In genomic region chr13:35501351-35502146, GRCm38 (mm10) we compare ENCODE assay signal across 8 mouse cellular contexts.
DNase-seq lines count a peak whose midpoint lies in the region; ATAC-seq and TF ChIP-seq lines count a peak whose summit lies in the region.

No protein-coding gene starts in this region.

- TF ChIP-seq POLR2A in limb, embryonic 14.5 days (IDR thresholded peaks at IDR 0.05; ENCODE audit: borderline replicate concordance, extremely low read depth, insufficient read depth, insufficient read length) = no peak
- TF ChIP-seq POLR2A in heart, adult 2 months (IDR thresholded peaks at IDR 0.05; ENCODE audit: insufficient read depth, low read depth, low read length) = no peak

- H3K27me3 ChIP-seq in hindbrain, embryonic 16.5 days (replicated peaks; ENCODE audit: control insufficient read depth, insufficient read depth, low read length) = no peaks in the 10 kb centered on the region
- H3K27me3 ChIP-seq in limb, embryonic 14.5 days (ENCODE audit: control insufficient read depth, insufficient read depth, low read length) = no peaks in the 10 kb centered on the region
- H3K27me3 ChIP-seq in heart, adult 2 months (ENCODE audit: control insufficient read depth, insufficient read depth, low read length) = no peaks in the 10 kb centered on the region

- 44% methylated on average over 11 of the region's 11 CpGs for WGBS in hindbrain, embryonic 16.5 days
- 21% methylated on average over 11 of the region's 11 CpGs for WGBS in limb, embryonic 14.5 days
- WGBS in heart, adult 2 months = 65% methylated on average over 11 of the region's 11 CpGs

- peak; percentile 90 for ATAC-seq in hindbrain, embryonic 16.5 days
- ATAC-seq in limb, embryonic 14.5 days (ENCODE audit: low FRiP score, low read depth) = peak; percentile 41; the same call in 1 of the 2 replicates
- no peak for ATAC-seq in megakaryocyte, adult 5-6 weeks (ENCODE audit: poor library complexity, severe bottlenecking)

- intact Hi-C loops in heart, adult 2 months (cut with DNase I) = loop anchor here (10.0 kb wide), 1 partner anchor 117 kb away; no protein-coding TSS in a partner anchor

- no peaks in the 10 kb centered on the region for H3K9me3 ChIP-seq in hindbrain, embryonic 16.5 days (ENCODE audit: control insufficient read depth, low read length)
- no peaks in the 10 kb centered on the region for H3K9me3 ChIP-seq in limb, embryonic 14.5 days (ENCODE audit: control insufficient read depth, low read length)

- no peak overlapping the region for H3K4me2 ChIP-seq in hindbrain, embryonic 16.5 days (ENCODE audit: low read length)
- no peak overlapping the region for H3K4me2 ChIP-seq in limb, embryonic 14.5 days (replicated peaks; ENCODE audit: low read depth, low read length, severe bottlenecking)

- no peak overlapping the region for H3K4me3 ChIP-seq in hindbrain, embryonic 16.5 days (ENCODE audit: low read length)
- no peak overlapping the region for H3K4me3 ChIP-seq in limb, embryonic 14.5 days (replicated peaks; ENCODE audit: low read length)
- H3K4me3 ChIP-seq in heart, adult 2 months = no peak overlapping the region

- H3K9ac ChIP-seq in hindbrain, embryonic 16.5 days (ENCODE audit: low read depth, low read length) = no peak overlapping the region
- H3K9ac ChIP-seq in limb, embryonic 14.5 days (ENCODE audit: low read depth, low read length, severe bottlenecking) = no peak overlapping the region
- no peak overlapping the region for H3K9ac ChIP-seq in heart, adult 2 months (ENCODE audit: low read depth, low read length)

- peak overlapping the region; percentile 9; the same call in 1 of the 2 replicates for H3K27ac ChIP-seq in hindbrain, embryonic 16.5 days (ENCODE audit: low read depth, low read length)
- peak overlapping the region; percentile 30; the same call in 1 of the 2 replicates for H3K27ac ChIP-seq in limb, embryonic 14.5 days (replicated peaks; ENCODE audit: low read depth, low read length)
- H3K27ac ChIP-seq in heart, adult 2 months = no peak overlapping the region

- H3K79me2 ChIP-seq in heart, adult 2 months (replicated peaks; ENCODE audit: control insufficient read depth, insufficient read depth, low read length) = no peaks in the 10 kb centered on the region

- H3K4me1 ChIP-seq in hindbrain, embryonic 16.5 days (ENCODE audit: control insufficient read depth, insufficient read depth, low read depth, low read length) = peaks cover 19% of the 10 kb centered on the region
- peaks cover 31% of the 10 kb centered on the region for H3K4me1 ChIP-seq in limb, embryonic 14.5 days (ENCODE audit: control insufficient read depth, insufficient read depth, low read length)
- H3K4me1 ChIP-seq in heart, adult 2 months (ENCODE audit: control insufficient read depth, insufficient read depth, low read length) = no peaks in the 10 kb centered on the region

- no peak for TF ChIP-seq EP300 in heart, adult 2 months (IDR thresholded peaks at IDR 0.05; ENCODE audit: insufficient read depth, low read depth, low read length)

- DNase-seq in kidney, postnatal 10 days = peak; percentile 29
- DNase-seq in kidney, adult 11 months = no peak
- DNase-seq in cerebellum, postnatal 4 days (ENCODE audit: low spot score in 2 of 2) = peak; percentile 33 to 79
- DNase-seq in limb, embryonic 14.5 days (ENCODE audit: low spot score) = peak; percentile 39
- DNase-seq in Muller cell, postnatal 12 days (ENCODE audit: inconsistent ontology term) = no peak
- DNase-seq in heart, adult 2 months = no peak

- TF ChIP-seq CTCF in heart, adult 2 months (IDR thresholded peaks at IDR 0.05) = no peak

- H3K36me3 ChIP-seq in hindbrain, embryonic 16.5 days (ENCODE audit: control insufficient read depth, insufficient read depth, low read length) = no peaks in the 10 kb centered on the region
- H3K36me3 ChIP-seq in limb, embryonic 14.5 days (ENCODE audit: control insufficient read depth, insufficient read depth, low read length) = no peaks in the 10 kb centered on the region
- H3K36me3 ChIP-seq in heart, adult 2 months (ENCODE audit: control insufficient read depth, insufficient read depth, low read length) = no peaks in the 10 kb centered on the region

Comparison
In these comparisons a context has a peak if more than half of its experiments do, and no peak if none do; other contexts are left out.
1. DNase-seq: peak in kidney, postnatal 10 days (single experiment), cerebellum, postnatal 4 days (2 of 2) and limb, embryonic 14.5 days (single experiment); none in kidney, adult 11 months (single experiment), Muller cell, postnatal 12 days (single experiment) and heart, adult 2 months (0 of 2).